Mouse (Mus musculus) ES-E14 (cell line): ENCODE results near the gene Arf3.

Source experiments
- CHD2 ChIP-seq: IDR thresholded peaks from 2 replicates; pipeline ENCODE4 v1.6.1; 2014; ENCODE audit warnings: mild to moderate bottlenecking, low read depth, low read length, inconsistent platforms
- HCFC1 ChIP-seq: IDR thresholded peaks from 2 replicates; pipeline ENCODE4 v1.6.1; 2012; ENCODE audit warnings: low read length, inconsistent platforms, borderline replicate concordance; ENCODE audit not compliant: insufficient read depth
- MAFK ChIP-seq: IDR thresholded peaks from 2 replicates; pipeline ENCODE4 v1.6.1; 2014; ENCODE audit warnings: mild to moderate bottlenecking, low read depth, low read length, inconsistent platforms; ENCODE audit not compliant: insufficient read depth
- ZC3H11A ChIP-seq: IDR thresholded peaks from 2 replicates; pipeline ENCODE4 v1.6.1; 2012; ENCODE audit warnings: low read depth, mild to moderate bottlenecking, inconsistent platforms, low read length, borderline replicate concordance

DNA sequence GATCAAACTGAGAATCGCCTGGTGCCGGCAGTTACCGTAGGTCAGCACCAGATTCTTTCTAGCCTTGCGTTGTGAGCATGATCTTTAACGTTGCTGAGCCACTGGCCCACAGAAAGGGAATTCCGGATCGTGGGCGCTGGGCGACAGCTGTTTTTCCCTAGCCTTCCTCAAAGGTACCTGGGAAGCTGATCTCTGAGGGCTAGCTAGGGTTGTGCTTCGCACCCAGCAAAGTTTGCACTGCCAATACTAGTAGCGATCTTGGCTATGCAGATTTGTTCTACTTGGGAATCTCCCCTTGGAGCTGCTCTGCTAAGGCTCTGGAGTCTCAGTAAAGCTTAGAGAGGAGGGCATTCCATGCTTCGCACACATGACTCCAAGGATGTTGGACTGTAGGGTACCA, 28.2 kb upstream of the Arf3 start:
- TF ChIP-seq CHD2: no peak
- TF ChIP-seq ZC3H11A: no peak
- TF ChIP-seq HCFC1: no peak
- no peak for TF ChIP-seq MAFK
